Mouse (Mus musculus): ENCODE measurements around the gene Olfr462. TPM values are rescaled to one million over a fixed set of nuclear protein-coding genes. Genes with fewer than 3 reads are reported as not detected.
"Not testable (repeated sequence)": the region's sequence is repeated elsewhere in the genome, so short reads cannot be mapped to it uniquely, and the experiment has no call there.

Gene Olfr462
- not detected for total RNA-seq (2021)
- long read RNA-seq, experiment 1 = 0 reads
- long read RNA-seq, experiment 2 = 0 reads

DNA sequence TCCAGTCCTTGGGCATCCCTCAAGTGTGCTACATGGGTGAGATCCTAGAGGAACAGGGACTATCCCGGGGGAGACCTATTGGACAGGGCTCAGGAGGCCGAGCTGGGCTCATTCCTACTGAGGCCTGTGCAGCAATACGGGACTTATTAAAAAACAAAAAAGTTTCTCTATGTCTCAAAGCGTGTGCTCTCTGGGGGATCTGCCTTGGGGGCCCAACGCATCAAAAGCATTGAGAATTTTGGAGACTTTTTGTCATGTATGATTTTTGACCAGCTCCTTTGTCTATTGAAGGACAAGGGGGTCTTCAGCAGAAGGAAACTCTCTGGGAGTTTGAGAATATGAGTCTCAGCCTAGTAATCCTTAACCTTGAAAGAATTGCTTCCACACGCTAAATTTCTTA, at the start of gene Olfr462:
Olfr462 (minus strand) TSS at position 101 of the 400 bp plus-strand sequence.
- no peak for DNase-seq

DNA sequence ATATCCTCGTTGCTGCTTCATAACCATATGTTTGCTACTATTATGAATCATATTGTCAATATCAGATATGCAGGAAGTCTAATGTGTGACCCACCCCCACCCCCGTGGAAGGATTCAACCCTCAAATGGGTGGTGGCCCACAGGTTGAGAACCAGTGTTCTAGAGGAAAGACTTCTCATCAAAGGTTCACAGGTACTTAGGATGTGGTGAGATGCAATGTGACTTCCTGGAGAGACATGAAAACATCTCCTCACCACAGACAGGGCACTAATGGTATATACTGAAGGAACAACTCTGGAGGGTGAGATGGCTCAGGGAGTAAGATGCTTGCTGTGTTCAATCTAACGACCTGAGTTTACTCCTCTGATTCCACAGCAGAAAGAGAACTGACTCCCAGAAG, 43.4 kb upstream of the Olfr462 start:
- DNase-seq = no peak

DNA sequence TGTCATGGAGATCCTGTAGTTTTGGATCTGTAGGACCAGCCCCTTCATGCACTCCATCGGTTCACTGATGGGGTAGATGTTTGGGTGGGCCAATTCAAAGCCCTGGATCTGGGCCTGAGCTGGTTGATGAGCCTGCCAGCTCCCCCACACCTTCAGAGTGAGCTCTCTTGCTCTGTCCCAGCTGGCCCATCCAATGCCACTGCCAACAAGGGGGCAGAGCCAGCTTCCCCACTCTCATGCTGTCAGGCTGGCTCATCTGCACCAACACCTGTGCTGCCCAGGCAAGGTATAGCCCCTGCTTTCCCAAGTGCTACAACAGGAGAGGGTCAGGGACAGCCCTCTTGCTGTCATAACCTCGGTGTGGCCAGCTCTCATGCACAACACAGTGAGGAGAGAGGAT, 41.7 kb upstream of the Olfr462 start:
- DNase-seq = no peak

DNA sequence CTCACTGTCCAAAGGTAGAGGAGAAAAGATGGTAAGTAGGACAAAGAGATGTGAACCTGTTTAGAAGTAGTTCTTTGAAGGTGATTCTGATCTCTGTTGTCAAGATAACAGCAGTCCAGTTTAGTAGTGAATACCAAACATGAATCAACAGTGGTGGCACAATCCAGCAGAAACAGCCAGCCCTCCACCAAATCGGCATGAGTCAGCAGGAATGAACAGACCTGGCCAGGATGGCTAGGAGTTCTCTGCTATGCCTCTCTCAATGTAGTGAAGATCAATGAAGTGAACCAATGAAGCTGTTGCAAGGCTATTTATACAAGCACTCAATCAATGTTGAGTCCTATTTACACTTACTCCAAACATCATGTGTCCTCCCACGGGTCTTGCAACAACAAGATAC, 38.3 kb upstream of the Olfr462 start:
- DNase-seq = no peak

DNA sequence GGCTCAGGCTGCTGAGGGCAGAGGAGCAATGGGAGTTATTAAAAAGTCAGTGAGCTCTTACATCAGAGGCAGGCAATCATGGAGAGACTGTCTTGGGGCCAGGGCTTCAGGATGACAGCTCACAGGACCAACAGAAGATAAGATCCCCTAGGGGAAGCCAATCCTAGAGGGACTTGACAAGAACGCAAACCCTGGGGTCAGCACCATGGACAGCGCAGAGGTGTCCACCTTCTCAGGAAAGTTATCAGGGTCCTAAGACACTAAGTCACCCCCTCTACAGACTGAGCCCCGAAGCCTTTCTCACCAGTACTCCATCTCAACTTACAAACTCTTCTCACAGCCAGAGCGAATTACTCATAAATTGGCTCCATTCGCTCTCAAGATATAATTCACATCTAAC, 28.9 kb upstream of the Olfr462 start, which contains the start of gene Olfr464:
Olfr464 (minus strand) TSS at position 2 of the 400 bp plus-strand sequence.
- peak; percentile 28 for DNase-seq

DNA sequence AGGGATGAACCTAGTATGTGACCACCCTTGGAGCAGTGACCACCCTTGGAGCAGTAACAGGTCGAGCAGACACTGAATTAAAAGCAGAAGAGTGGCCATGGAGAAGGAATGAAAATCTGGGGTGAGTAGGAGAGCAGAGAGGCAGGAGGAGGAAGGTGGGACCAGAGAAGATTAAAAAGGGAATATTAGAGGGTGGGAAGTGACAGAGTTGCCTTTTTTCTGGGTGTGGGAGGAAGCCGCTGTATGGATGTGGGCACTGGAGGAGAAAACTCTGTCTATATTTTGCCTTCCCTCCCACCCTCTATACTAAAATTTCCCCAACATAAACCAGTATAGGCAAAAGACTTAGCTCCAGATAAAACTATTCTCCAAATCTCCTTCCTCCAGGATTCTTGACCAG, 28.2 kb upstream of the Olfr462 start:
- no peak for DNase-seq

DNA sequence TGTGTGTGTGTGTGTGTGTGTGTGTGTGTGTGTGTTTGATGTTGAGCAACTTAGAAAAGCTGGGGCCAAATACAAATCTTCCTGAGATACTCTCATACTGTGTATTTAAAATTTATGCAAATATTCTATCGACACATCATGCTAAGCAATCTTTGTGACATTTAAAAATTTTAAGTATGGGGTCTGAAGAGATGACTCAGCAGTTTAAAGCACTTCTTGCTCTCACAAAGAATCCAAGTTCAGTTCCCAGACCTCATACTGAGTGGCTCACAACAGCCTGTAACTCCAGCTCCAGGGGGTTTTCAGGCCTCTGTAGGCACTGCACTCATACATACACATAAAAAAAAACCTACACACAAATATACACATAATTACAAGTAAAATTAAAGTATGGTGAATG, 23.9 kb upstream of the Olfr462 start:
- DNase-seq = no peak

DNA sequence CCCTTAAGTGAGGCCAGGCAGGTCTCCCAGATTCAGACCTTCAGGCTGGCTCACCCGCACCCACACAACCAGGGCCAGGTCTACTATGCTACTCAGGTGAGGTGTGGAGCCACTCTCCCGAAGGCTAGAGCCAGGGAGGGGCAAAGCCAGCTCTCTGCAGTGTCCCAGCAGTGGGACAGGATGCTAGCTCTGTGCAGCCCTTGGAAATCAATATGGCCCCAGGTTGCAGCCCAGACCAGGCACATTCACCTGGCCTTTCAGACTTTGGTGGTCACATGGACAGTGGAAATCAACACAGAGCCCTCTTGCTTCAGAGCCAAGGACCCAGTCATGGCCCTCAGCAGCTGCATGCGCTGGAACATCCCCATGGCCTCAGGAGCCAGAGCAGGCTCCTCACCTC, 12.3 kb upstream of the Olfr462 start:
- no peak for DNase-seq

DNA sequence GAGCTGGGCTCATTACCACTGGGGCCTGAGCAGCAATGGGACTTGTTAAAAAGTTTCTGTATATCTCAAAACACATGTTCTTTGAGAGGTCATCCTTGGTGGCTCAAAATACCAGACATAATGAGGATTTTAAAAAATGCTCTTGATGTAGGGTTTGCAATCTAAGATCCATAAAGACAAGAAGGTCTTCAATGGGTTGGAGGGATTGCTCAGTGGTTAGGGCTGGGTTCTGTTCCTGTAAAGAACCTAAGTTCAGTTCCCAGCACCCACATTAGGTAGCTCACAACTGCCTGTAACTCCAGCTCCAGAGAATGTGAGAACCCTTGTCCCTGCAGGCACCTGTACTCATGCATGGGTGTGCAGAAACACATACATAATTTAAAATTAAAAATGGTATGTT, 5.2 kb upstream of the Olfr462 start, which contains the start of gene Olfr463:
Olfr463 (minus strand) TSS at position 101 of the 400 bp plus-strand sequence.
- DNase-seq = no peak

DNA sequence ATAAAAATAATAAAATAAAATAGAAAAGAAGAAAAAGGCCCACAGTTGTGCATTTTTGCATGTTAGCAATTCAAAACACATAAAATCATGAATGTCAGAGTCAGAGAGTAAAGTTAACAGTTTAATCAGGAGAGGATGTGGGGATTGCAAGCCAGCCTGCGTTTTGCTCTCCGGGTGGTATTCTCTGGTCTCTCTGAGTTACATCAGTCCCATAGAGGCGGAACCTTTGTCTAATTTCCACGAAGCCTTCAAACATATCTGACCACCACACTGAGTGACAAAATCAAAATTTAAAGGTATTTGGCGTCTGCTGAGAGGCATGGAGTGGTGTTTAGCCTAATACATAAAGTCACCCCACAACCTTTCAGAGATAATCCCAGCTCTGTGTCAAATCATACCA, 7.2 kb downstream of the Olfr462 start:
- DNase-seq = no peak

DNA sequence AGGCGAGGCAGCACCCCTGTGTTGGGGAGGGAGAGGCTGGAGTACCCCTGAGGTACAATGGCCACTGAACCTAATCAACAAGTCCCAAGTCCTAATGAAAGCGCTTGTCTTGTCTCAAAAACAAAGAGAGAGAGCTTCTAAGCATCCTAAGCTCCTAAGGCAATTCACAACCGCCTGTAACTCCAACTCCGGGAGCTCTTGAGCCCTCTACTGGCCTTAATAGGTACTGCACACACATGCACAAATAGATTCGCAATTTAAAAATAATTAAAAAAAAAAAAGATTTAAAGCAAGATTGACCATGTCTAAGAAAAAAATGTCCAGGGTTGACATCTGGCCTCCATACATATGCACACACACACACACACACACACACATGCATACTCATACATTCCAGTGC, 8.6 kb downstream of the Olfr462 start:
- DNase-seq = no peak

DNA sequence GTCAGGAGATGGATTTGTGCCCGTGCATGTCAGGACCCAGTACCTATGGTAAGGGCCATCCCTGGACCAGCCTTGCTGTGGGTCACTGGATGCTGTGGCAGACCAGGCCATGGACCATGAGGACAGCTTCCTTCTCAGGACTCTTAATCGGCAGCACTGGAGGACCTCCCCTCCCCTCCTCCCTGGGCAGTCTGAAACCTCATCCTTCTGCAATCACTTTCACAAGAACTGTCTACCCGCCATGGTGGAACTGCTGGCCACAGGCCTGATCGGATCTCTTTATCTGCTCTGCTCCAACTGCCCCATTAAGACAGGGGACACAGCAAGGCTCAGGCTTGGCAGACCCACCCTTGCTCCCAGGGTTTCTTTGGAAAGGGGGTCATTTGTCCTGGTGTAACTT, 10.4 kb downstream of the Olfr462 start:
- no peak for DNase-seq

DNA sequence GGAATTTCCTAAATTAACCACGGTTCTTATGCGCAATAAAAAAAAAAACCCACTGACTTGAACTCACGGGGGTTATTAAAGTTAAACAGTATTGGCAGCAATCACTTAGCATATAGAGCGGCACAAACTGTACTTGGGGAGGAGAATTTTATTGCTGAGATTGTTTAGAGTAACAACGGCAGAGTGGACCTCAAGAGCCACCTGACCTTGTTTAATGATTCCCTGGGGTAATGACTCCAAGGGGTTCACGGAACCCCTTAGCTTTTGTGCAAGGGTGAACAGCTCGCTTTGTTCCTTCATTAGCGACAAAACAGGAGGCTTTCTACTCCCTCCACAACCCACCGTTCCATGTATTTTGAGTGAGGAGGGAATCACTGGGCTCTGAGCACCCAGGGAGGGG, 12.2 kb downstream of the Olfr462 start:
- DNase-seq = no peak

DNA sequence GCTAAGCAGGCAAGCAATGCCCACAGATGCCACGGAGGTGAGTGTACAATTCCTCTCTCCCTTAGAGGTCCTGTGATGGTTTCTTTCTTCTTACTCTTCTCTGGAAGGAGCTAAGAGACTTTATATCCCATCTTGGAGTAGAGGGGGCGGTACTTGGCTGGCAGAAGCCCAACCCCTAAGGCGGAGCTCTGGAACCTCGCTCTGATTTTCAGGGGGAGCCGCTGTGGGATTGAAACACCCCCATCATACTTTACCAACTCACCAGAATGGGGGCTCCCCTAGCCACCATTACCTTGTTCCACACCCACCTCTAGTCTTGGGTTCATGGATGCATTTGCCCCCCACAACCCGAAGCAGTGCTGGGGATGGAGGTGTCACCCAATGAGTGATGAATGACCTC, 16.6 kb downstream of the Olfr462 start, which contains the start of gene Epx:
Epx (minus strand) TSS at position 101 of the 400 bp plus-strand sequence.
- no peak for DNase-seq

DNA sequence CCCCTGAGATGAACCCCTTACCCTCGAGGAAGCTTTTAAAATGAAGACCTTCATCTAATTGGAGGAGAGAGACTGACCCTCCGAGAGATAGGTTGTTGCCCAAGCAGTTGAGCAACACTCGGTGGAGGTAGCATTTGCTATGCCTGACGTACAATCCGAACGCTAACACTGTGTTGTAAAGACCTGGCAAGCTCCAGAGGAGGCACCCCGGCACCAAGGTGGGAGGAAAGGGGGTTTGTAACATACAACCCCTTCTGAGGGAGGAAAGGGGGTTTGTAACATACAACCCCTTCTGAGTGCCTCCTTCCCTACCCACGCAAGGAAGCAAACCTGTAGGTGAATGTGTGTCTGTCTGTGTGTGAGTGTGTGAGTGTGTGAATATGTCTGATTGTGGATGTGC, 20.3 kb downstream of the Olfr462 start:
- no peak for DNase-seq

DNA sequence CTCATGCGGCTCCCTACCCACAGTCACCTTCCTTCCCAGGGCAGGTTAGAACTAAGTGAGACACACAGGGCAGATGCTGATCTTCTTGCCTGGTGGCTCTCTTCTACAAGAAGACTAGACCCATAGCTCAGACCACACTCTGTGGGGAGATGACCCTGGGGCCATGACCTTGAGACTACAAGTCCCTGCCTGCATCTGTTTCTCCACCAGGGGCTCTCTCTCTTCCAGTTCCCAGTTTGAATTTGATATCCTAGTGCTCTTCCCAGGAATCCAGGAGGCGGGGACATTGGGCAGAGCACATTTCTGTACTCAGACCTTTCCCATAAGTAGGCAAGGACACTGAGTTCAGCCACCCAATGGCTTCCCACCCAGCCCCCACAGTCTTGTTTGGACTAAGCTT, 22.0 kb downstream of the Olfr462 start:
- no peak for DNase-seq

DNA sequence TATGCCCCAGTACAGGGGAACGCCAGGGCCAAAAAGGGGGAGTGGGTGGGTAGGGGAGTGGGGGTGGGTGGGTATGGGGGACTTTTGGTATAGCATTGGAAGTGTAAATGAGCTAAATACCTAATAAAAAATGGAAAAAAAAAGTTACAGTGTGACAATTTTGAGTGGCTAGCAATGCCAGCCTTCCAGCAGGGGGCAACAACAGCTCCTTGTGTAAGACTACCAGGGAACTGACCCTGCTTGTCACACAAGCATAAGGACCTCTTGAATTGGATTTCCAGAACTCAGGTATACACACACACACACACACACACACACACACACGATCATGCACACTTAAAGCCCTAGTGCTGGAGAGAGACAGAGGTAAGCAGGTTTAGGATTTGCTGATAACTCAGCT, 25.2 kb downstream of the Olfr462 start:
- not testable (repeated sequence) for DNase-seq

DNA sequence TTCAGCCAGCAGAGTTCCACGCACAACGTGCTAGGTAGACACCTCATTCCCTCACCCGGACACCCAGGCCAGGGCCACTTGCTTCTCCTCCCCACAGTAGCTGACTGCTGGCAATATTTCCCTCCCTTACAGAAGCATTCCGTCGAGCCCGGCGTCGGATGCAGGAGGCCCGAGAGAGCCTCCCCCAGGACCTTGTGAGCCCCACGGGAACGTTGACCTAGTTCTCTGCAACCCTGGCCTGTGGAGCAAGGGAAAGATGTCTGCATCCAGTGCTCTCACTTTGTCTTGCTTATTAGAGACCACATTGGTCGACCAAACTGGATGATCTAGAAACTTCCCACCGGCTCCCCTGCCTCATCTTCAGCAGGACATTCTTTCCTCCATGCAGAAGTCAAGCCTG, 29.3 kb downstream of the Olfr462 start:
- no peak for DNase-seq

DNA sequence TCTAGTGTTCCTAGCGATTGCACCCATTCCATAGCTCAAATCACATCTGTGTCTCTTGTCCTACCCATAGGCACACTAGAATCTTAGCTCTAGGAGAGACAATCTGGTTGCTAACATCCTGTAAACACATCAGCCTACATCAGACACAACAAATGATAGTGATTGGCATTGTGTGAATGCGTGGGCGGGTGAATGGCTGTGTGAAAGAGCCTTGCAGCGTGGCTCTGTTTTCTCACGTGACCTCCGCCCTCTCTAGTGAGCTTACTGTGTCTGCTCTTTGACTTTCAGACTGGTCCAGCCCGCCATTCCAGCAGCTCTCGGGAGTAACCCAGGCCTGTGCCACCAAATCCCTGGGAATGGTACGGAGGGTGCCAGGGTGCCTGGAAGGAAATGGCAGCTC, 31.6 kb downstream of the Olfr462 start:
- no peak for DNase-seq

DNA sequence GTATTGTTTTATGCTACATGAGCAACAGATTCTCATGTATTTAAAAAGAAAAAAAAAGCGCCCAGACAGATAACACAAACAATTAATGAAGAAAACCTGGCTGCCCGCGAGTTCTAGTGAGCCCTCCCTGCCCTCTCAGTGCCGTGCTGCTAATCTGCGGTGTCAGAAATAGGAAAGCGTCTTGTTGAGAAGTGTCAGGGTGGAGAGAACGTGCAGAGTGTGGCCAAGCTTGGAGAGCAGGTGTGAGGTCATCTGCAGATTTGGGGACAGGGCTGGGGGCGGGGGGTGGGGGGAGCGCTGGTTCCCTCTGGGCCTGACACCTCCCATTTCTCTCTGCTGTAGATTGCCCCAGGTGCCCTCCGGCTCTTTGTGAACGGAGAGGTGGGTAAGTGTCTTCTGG, 32.8 kb downstream of the Olfr462 start:
- no peak for DNase-seq

DNA sequence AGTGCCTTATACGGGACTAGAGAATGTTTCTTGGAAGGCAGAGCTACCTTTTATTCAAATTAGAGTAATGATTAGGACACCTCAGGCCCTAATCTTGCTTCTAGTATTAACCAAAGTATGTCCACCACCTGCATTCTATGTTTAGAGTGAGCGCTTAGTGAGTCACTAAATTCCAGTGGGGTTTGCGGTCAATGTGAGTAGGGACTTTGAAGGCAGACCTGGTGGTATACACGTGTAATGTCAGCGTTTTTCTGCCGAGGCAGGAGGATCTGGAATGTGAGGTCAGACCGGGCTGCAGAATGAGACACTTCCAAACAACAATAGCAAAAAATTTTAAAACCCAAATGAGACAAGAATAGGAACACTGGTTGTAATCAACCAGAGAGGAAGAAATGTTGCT, 37.5 kb downstream of the Olfr462 start:
- no peak for DNase-seq

DNA sequence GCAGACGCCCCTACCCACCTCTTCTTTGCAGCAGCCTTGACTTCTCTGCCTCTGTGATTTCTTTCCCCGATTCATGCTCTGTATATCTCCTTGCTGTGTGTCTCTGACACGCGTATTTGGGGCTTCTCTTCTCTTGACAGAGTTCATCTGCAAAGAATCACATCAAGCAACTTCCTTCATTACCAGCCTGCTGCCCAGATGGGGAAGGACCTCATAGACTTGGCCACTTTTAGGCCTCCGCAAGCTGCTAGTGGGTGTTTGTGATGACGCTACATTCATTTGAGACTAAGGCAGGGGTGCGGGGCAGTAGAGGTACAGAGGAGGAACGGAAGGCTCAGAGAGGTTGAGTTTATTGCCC, 38.5 kb downstream of the Olfr462 start:
- no peak for DNase-seq

DNA sequence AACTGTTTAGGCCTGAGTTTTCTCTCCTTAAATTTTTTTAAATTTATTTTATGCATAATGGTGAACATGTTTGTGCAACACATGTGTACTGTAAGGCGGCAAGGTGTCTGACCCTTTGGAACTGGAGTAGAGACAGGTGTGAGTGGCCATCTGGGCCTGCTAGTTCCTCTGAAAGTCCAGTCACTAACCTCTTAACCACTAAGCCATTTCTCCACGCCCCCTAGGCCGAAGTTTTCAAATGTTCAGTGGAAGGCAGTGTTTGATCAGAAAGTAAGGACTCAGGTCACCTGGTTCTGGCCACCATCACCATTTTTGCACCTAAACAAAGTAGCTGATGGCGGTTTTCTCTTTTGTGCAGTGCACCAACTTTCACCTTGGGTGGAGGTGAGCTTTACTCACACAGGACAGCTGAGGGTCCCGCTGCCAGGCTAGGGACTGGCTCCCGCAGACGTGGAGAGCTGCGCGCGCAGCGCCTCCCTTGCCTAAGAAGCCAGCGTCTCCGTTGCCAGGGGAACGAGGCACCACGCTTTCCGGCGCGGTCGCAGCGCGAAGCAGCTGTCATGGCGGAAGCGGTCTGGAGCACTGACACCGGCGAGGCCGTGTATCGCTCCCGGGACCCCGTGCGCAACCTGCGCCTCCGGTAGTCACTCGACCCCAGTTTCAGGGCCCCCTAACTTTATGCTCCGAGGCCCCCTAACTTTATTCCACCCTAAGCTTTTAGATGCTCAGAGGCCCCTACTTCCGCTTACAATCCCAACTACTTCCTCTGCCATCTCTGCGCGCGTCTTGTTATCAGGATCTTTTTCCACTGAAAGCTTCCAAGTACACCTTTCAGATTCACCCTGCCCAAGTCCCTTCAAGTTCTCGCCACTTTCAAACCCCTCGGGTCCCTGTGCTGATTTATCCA, 39.1 kb downstream of the Olfr462 start, which contains the start of gene Mks1:
Mks1 (plus strand) TSS at position 526 of the 907 bp plus-strand sequence.
- DNase-seq = peak; percentile 93

DNA sequence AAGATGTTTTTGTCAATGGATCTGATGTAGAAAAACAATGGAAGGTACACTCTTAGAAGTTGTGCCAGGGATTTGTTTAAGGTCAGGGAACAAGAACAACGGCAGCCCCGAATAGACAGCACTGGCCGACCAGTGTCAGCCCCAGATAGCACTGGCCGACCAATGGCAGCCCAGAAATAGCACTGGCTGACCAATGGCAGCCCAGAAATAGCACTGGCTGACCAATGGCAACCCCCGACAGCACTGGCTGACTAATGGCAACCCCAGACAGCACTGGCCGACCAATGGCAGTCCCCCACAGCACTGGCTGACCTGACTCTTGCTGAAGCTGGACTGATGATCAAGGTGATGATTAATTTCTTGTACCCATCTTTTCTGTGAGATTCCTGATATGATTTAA, 44.2 kb downstream of the Olfr462 start:
- DNase-seq = no peak
